Mouse (Mus musculus) erythroblast, embryonic 14.5 days (primary cell): ENCODE measurements around the gene Tiam1.

ENCODE experiments used
- GATA1 ChIP-seq: IDR thresholded peaks from 2 replicates; pipeline ENCODE4 v1.6.1; 2012; ENCODE audit warnings: low read length, inconsistent platforms, mixed read lengths
- TAL1 ChIP-seq: IDR thresholded peaks from 3 replicates; pipeline ENCODE4 v1.6.1; 2012; ENCODE audit warnings: low read length, inconsistent platforms, mixed read lengths

DNA sequence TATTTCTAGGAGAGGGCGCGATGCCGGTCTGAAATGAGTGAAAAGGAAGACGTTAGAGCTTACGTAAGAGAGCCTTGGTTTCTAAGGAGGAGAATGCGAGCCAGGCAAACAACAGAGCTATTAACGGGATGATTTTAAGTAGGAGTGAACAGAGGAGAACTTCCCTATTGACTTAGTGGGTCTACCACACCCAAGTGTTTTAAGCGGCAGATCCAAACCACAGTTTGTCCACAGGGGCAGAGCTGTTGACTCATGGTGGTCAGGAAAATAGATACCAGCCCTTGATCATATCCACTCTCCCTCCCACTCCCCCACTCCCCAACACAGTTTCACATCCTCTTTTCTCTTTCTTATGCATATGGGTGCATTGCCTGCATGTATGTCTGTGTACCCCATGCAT, 33.9 kb upstream of the Tiam1 start:
- TF ChIP-seq TAL1 (no peak), GATA1 (no peak)
